Mouse (Mus musculus): ENCODE data around the gene Tctn1.

DNA sequence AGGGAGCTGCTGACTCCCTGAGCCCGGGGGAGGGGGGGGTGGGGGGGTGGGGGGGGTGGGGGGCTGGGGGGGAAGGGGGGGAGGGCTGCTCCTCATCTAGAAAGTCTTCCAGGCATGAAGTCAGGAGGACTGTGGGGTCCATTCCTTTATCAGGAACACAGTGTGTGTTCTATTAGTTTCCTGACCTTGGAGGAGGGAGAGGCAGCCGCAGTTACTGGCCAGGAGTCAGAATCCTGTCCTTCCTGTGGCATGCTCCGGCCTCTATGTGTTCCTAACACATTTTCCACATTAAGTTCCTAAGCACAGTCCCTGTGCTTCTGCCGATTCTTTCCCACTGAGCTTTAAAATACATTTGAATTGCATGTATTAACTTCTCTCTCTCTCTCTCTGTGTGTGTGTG is 35.5 kb downstream of the Tctn1 start:
- no peak for TF ChIP-seq CTCF (IDR thresholded peaks at IDR 0.05; ENCODE audit: extremely low read depth, insufficient read depth, insufficient read length, insufficient replicate concordance)
- no peak for TF ChIP-seq POLR2A (IDR thresholded peaks at IDR 0.05; ENCODE audit: low read depth, low read length)
